Mouse (Mus musculus) cerebellum, adult 2 months (tissue): ENCODE measurements at regions not wholly inside any gene's neighbourhood (a gene's known extent, or its start where the extent isn't known, plus 50 kb on each side); places are given as distances from the start of the nearest gene placed in this dataset.

Experiments
- DNase-seq, 2 experiments: peaks; one replicate each; pipeline ENCODE4 v3.0.0; 2021
- H3K27ac ChIP-seq: fragments of 200-500 bp; 2 replicates; pipeline ENCODE4 v1.5.1; 2012; ENCODE audit warnings: low read length, control low read depth, inconsistent platforms; ENCODE audit not compliant: insufficient read depth
- H3K27me3 ChIP-seq: fragments of 200-500 bp; 2 replicates; pipeline ENCODE4 v1.6.1; 2012; ENCODE audit warnings: inconsistent platforms, mild to moderate bottlenecking, low read length, moderate library complexity; ENCODE audit not compliant: control insufficient read depth, insufficient read depth
- H3K4me1 ChIP-seq: fragments of 200-500 bp; 2 replicates; pipeline ENCODE4 v1.6.1; 2011; ENCODE audit warnings: low read length; ENCODE audit not compliant: control insufficient read depth, insufficient read depth
- H3K4me3 ChIP-seq: fragments of 200-500 bp; replicated peaks from 2 replicates; pipeline ENCODE3; 2011; ENCODE audit warnings: mild to moderate bottlenecking, low read depth, low read length, control low read depth; ENCODE audit not compliant: insufficient read depth
- CTCF ChIP-seq: fragments of 200-500 bp; IDR thresholded peaks from 2 replicates; pipeline ENCODE4 v1.5.1; 2011; ENCODE audit warnings: low read depth, mild to moderate bottlenecking, control low read depth, low read length, moderate library complexity, borderline replicate concordance; ENCODE audit not compliant: insufficient read depth
- POLR2A ChIP-seq: fragments of 200-500 bp; IDR thresholded peaks from 2 replicates; pipeline ENCODE4 v1.6.1; 2011; ENCODE audit warnings: low read length, control low read depth, borderline replicate concordance; ENCODE audit not compliant: insufficient read depth
- WGBS: fragments of 180-500 bp; shearing (Covaris S2); methylation state at CpG from one replicate; pipeline ENCODE4 v1.1.7; 2018; 5-methylcytosine and 5-hydroxymethylcytosine counted together

DNA sequence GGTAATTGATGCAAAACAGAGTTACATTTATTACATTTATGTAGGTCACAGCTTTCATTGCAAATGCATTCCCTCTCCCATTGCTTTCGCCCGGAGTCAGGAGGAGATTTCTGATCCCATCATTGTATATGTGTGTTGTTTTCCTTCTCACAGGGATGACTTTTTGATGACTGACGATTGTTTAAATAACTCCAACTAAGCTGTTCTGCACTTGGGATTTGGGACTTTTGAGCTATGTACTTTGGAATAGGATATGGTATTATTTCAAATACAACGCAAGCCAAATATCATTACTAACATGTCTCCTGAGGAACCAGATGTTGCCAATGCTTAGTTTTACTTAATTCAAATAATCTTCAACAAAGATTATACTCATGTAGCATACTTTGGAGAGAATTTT lies 269.8 kb upstream of the Klf4 start:
- DNase-seq = no peak
- no peak for TF ChIP-seq POLR2A
- TF ChIP-seq CTCF = no peak
- 94% methylated on average over 4 of the region's 4 CpGs for WGBS
- H3K27me3 ChIP-seq = no peaks in the 10 kb centered on the region
- H3K4me3 ChIP-seq = no peak overlapping the region
- no peak overlapping the region for H3K27ac ChIP-seq
- H3K4me1 ChIP-seq = no peaks in the 10 kb centered on the region

- Histone ChIP-seq H3K27me3 (no peaks in the 10 kb centered on the region), H3K27ac (no peak overlapping the region), H3K4me3 (no peak overlapping the region), H3K4me1 (no peaks in the 10 kb centered on the region)
- WGBS = 81% methylated on average over 6 of the region's 6 CpGs
- DNase-seq = no peak
- TF ChIP-seq CTCF = no peak
- no peak for TF ChIP-seq POLR2A
These were observed 265.8 kb upstream of the Klf4 start for GRCm38 (mm10) chr4:55798099-55798498.

DNA sequence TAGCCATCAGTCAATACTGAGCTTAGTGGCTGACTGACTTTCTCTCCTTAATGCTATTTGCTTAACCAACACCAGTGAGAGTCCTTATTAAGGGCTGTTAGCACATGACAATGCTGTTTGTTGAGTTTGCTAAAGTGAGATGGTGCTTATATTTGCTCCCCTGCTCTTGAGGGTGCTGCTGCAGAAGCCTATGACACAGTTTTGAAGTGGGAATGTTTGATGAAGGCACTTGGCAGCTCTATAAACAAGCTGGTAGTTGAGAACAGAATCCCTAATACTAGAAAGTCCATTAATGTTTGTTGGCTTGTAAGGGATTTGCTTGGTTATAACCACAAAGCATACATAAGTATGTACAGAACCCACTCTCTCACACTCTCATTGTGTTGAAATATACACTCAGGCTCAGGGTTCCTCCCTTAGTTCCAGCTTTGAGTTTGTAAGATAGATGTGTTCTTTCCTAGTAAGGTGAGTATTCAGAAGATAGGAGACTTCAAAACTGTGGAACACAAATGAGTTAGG lies 249.1 kb upstream of the Klf4 start:
- no peak for DNase-seq
- TF ChIP-seq POLR2A (no peak), CTCF (no peak)
- no peak overlapping the region for H3K27ac ChIP-seq
- no peaks in the 10 kb centered on the region for H3K4me1 ChIP-seq
- H3K4me3 ChIP-seq = no peak overlapping the region
- H3K27me3 ChIP-seq = no peaks in the 10 kb centered on the region; the same call in 1 of the 2 replicates

DNA sequence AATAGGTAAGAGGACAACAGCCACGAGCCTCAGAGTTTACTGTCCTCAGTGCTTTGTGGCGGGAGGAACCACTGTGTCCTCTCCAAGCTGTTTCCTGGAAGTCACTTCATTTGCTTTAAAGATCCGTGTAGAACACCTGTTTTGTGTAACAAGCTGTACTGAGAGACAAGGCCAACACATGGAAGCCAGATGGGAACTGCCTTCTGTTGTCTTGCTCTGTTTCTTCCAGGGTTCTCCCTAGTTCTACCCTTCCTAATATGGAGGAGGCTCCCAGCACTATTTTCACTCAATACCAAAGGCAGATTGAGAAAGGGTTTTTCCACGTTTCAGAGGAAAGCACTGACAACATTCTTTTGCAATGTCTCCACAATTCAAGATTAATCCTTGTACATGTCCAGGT lies 247.3 kb upstream of the Klf4 start:
- no peak for TF ChIP-seq POLR2A
- TF ChIP-seq CTCF = no peak
- 46% methylated on average over 4 of the region's 4 CpGs for WGBS
- DNase-seq = no peak

GRCm38 (mm10) chr4:55775858-55776257 lies 243.6 kb upstream of the Klf4 start:
- no peak overlapping the region for H3K27ac ChIP-seq
- no peak overlapping the region for H3K4me3 ChIP-seq
- H3K4me1 ChIP-seq = no peaks in the 10 kb centered on the region
- TF ChIP-seq POLR2A = no peak
- TF ChIP-seq CTCF = no peak
- H3K27me3 ChIP-seq = no peaks in the 10 kb centered on the region
- WGBS = 88% methylated on average over 7 of the region's 7 CpGs
- DNase-seq = no peak

More for the DNA sequence above, 247.3 kb upstream of the Klf4 start:
- Histone ChIP-seq H3K27ac (no peak overlapping the region), H3K4me3 (no peak overlapping the region), H3K4me1 (no peaks in the 10 kb centered on the region), H3K27me3 (no peaks in the 10 kb centered on the region)

DNA sequence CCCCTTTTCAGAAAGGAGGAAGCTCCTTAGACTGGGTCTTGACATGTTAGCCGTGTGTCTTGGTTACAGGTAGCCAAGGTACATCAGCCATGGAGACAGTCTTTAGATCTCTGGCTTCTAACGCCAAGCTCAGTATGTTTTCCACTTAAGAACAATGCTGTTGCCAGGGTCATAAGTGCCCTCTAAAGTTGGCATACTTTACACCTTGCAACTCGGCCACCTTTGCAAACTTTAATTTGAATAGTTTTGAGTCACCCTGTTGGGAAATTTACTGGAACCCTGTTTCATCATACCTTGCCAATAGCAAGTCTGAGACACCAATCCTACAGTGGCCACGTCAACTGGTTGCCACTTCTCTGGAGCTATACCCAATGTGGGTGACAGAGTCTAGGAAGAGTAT lies 242.3 kb upstream of the Klf4 start:
- no peaks in the 10 kb centered on the region for H3K4me1 ChIP-seq
- H3K4me3 ChIP-seq = no peak overlapping the region
- no peak for DNase-seq
- H3K27me3 ChIP-seq = no peaks in the 10 kb centered on the region
- no peak overlapping the region for H3K27ac ChIP-seq
- TF ChIP-seq CTCF = no peak
- WGBS = 87% methylated on average over 4 of the region's 4 CpGs

- 96% methylated on average over 3 of the region's 3 CpGs for WGBS
- H3K27me3 ChIP-seq = no peaks in the 10 kb centered on the region
- H3K27ac ChIP-seq = no peak overlapping the region
- TF ChIP-seq CTCF (no peak), POLR2A (no peak)
- DNase-seq = no peak
- no peak overlapping the region for H3K4me3 ChIP-seq
- H3K4me1 ChIP-seq = no peaks in the 10 kb centered on the region
These were observed 237.4 kb upstream of the Klf4 start for GRCm38 (mm10) chr4:55769656-55770055.

DNA sequence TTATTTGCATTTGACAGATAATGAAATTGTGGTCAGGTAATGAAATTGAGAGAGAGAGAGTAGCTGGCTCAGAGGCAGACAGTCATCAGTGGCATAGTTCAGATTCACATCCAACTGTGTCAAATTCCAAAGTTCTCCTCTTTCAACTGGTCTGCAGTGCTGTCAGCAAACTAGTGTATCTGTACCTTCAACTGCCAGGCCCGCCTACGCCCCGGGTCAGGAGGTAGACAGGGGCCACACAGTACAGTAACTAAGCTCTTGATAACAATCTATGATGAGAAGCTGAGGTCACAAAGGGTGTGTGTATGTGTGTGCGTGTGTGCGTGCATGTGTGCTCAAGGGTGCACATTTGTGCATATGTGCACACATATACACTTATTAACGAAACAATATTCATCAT lies 236.1 kb upstream of the Klf4 start:
- H3K4me3 ChIP-seq = no peak overlapping the region
- H3K27me3 ChIP-seq = no peaks in the 10 kb centered on the region
- WGBS = 95% methylated on average over 6 of the region's 6 CpGs
- DNase-seq = no peak
- TF ChIP-seq CTCF = no peak
- TF ChIP-seq POLR2A = no peak
- no peak overlapping the region for H3K27ac ChIP-seq
- H3K4me1 ChIP-seq = no peaks in the 10 kb centered on the region
